Mouse (Mus musculus) neural tube, embryonic 15.5 days (tissue): ENCODE results near the gene Smtn. TPM values are rescaled to one million over a fixed set of nuclear protein-coding genes. Genes with fewer than 3 reads are reported as not detected.

ENCODE experiments used
- ATAC-seq: fragments of 200-750 bp; cut with Nextera tagmentation; 2 replicates; pipeline ENCODE4 v1.8.0; 2017; ENCODE audit warnings: mild to moderate bottlenecking, moderate TSS enrichment, moderate library complexity; ENCODE audit not compliant: low FRiP score
- H3K27ac ChIP-seq: fragments of 300-500 bp; sonication (generic); replicated peaks from 2 replicates; pipeline ENCODE4 v1.5.1; 2015; ENCODE audit warnings: mild to moderate bottlenecking, inconsistent platforms
- H3K27me3 ChIP-seq: fragments of 300-500 bp; sonication (generic); replicated peaks from 2 replicates; pipeline ENCODE4 v1.6.1; 2015; ENCODE audit warnings: inconsistent platforms
- H3K36me3 ChIP-seq: fragments of 300-500 bp; sonication (generic); 2 replicates; pipeline ENCODE4 v1.6.1; 2015; ENCODE audit warnings: inconsistent platforms
- H3K4me1 ChIP-seq: fragments of 300-500 bp; sonication (generic); 2 replicates; pipeline ENCODE4 v1.6.1; 2015; ENCODE audit warnings: inconsistent platforms
- H3K4me2 ChIP-seq: fragments of 300-500 bp; sonication (generic); 2 replicates; pipeline ENCODE4 v1.6.1; 2015; ENCODE audit warnings: inconsistent platforms, mild to moderate bottlenecking, moderate library complexity
- H3K4me3 ChIP-seq: fragments of 300-500 bp; sonication (generic); replicated peaks from 2 replicates; pipeline ENCODE4 v1.5.1; 2015; ENCODE audit warnings: mild to moderate bottlenecking, inconsistent platforms
- H3K9ac ChIP-seq: fragments of 300-500 bp; sonication (generic); replicated peaks from 2 replicates; pipeline ENCODE4 v1.6.1; 2015; ENCODE audit warnings: mild to moderate bottlenecking, inconsistent platforms
- H3K9me3 ChIP-seq: fragments of 300-500 bp; sonication (generic); replicated peaks from 2 replicates; pipeline ENCODE4 v1.6.1; 2016; ENCODE audit warnings: inconsistent platforms
- WGBS: fragments of 180-500 bp; shearing (Covaris S2); methylation state at CpG from one replicate; pipeline ENCODE4 v1.1.7; 2015; ENCODE audit warnings: mixed read lengths; 5-methylcytosine and 5-hydroxymethylcytosine counted together
- polyA plus RNA-seq: library from polyadenylated mRNA; unstranded; fragments of >200 nt; fragmentation: Nextera tagmentation; extraction: Ambion mirVana; gene quantifications from 2 replicates; pipeline ENCODE4 v1.2.1, GENCODE M21; 2015

The Smtn gene
- polyA plus RNA-seq, 1 experiment from 2014 or later, result 18.5 TPM

DNA sequence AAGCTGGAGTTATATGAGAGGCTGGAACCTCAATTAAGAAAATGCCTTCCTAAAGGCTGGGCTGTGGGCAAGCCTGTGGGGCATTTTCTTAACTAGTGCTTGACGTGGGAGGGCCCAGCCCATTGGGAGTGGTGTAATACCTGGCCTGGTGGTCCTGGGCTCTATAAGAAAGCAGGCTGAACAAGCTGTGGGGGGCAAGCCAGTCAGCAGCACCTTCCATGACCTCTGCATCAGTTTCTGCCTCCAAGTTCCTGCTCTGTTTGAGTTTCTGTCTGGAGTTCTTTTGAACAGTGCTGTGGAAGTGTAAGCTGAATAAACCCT is 5.8 kb upstream of the Smtn start:
- Histone ChIP-seq H3K4me1 (peaks cover 4% of the 10 kb centered on the region), H3K36me3 (no peaks in the 10 kb centered on the region), H3K4me3 (no peak overlapping the region), H3K9me3 (no peaks in the 10 kb centered on the region), H3K4me2 (no peak overlapping the region), H3K9ac (no peak overlapping the region), H3K27ac (no peak overlapping the region), H3K27me3 (no peaks in the 10 kb centered on the region)
- WGBS, result 31% methylated on average over 1 of the region's 1 CpGs
- ATAC-seq, result no peak

GRCm38 (mm10) chr11:3545531-3546241 is 5.3 kb upstream of the Smtn start:
- 21% methylated on average over 9 of the region's 9 CpGs for WGBS

DNA sequence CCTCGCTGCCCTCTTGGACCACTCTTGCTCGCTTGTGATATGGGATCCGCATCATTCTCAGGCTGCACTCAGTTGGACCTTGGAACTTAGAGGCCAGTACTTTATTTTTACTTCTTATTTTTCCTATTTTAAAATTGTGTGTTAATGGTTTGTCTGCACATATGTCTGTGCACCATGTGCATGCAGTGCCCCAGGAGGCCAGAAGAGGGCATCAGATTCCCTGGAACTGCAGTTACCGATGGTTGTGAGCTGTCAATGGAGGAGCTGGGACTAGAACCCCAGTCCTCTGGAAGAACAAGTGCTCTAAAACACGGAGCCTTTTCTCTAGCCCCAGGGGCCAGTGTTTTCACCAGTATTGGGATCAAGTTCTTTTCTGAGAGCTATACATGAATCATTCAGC is 4.0 kb upstream of the Smtn start:
- no peaks in the 10 kb centered on the region for H3K27me3 ChIP-seq
- no peak overlapping the region for H3K27ac ChIP-seq
- no peaks in the 10 kb centered on the region for H3K36me3 ChIP-seq
- H3K9ac ChIP-seq, result no peak overlapping the region
- H3K9me3 ChIP-seq, result no peaks in the 10 kb centered on the region
- H3K4me3 ChIP-seq, result no peak overlapping the region
- H3K4me2 ChIP-seq, result no peak overlapping the region
- 95% methylated on average over 5 of the region's 5 CpGs for WGBS
- no peak for ATAC-seq
- H3K4me1 ChIP-seq, result peaks cover 6% of the 10 kb centered on the region

More at GRCm38 (mm10) chr11:3545531-3546241, 5.3 kb upstream of the Smtn start:
- H3K27me3 ChIP-seq, result no peaks in the 10 kb centered on the region
- H3K9ac ChIP-seq, result no peak overlapping the region
- H3K4me2 ChIP-seq, result no peak overlapping the region
- H3K9me3 ChIP-seq, result no peaks in the 10 kb centered on the region
- no peak overlapping the region for H3K27ac ChIP-seq
- ATAC-seq, result no peak
- H3K4me3 ChIP-seq, result no peak overlapping the region
- H3K36me3 ChIP-seq, result no peaks in the 10 kb centered on the region
- H3K4me1 ChIP-seq, result peaks cover 4% of the 10 kb centered on the region

GRCm38 (mm10) chr11:3543001-3543400 is 2.6 kb upstream of the Smtn start:
- Histone ChIP-seq H3K4me3 (no peak overlapping the region), H3K36me3 (no peaks in the 10 kb centered on the region), H3K27ac (no peak overlapping the region), H3K27me3 (no peaks in the 10 kb centered on the region), H3K4me1 (peaks cover 8% of the 10 kb centered on the region), H3K4me2 (no peak overlapping the region), H3K9me3 (no peaks in the 10 kb centered on the region), H3K9ac (no peak overlapping the region)
- WGBS, result 50% methylated on average over 5 of the region's 5 CpGs
- no peak for ATAC-seq

DNA sequence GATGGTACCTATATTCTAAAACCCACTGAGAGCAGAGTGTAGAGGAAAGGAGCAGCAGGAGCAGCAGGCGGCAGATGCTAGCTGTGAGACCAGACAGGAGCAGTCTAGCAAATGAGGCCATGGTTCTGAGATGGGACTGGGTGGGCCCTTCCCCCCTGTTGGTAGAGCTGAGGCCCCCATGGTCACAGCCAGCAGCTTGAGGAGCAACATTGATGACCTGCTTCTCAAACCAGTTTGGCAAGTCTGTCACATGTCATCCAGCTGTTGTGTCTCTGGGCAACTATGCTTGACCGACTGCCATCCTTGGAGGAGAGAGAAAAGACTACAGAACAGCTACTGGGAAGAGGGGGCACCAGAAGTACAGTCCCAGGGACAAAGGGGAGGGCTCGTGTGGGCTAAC is 1.5 kb upstream of the Smtn start:
- Histone ChIP-seq H3K36me3 (no peaks in the 10 kb centered on the region), H3K4me2 (no peak overlapping the region), H3K9ac (no peak overlapping the region), H3K27me3 (no peaks in the 10 kb centered on the region), H3K9me3 (no peaks in the 10 kb centered on the region), H3K27ac (no peak overlapping the region), H3K4me3 (no peak overlapping the region), H3K4me1 (peaks cover 6% of the 10 kb centered on the region; the same call in 1 of the 2 replicates)
- WGBS, result 81% methylated on average over 3 of the region's 3 CpGs
- ATAC-seq, result no peak

- Histone ChIP-seq H3K36me3 (no peaks in the 10 kb centered on the region), H3K4me3 (peak overlapping the region; percentile 48), H3K27me3 (no peaks in the 10 kb centered on the region), H3K4me1 (peaks cover 22% of the 10 kb centered on the region), H3K27ac (no peak overlapping the region), H3K9ac (no peak overlapping the region), H3K4me2 (peak overlapping the region; percentile 98), H3K9me3 (no peaks in the 10 kb centered on the region)
- WGBS, result 84% methylated on average over 4 of the region's 4 CpGs
- ATAC-seq, result no peak
Observed at GRCm38 (mm10) chr11:3539826-3540196, 601 bp downstream of the Smtn start.

DNA sequence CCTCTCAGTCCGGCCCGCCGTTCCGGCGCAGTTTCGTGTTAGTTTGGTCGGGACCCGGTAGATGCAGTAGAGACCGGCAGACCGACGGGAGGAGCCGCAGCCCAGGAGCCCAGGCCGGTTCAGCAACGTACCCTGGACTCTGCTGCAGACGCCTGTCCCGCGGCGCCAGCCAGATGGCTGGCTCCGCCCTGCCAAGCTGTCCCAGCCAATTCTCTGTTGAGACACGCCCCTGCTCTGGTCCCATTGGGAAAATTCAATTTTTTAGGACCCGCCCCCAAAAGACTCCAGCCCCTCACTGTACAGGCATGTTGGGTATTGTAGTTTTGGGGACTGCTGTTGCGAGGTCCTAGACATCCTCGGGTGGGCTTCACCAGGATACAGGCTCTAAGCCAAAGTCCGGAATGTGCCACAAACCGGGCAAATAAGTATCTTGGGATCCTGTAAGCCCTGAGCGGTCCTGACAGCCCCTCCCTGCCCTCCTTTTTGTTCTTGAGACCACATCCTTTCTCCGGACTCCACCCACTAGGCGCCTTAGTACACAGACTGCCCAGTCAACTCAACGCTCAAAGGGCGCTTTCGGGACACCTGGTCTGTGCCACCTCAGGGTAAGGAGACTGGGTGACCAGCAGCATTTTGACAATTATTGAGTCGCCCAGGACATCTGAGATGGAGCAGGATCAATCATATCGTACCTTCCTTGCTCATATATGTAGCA is 1.1 kb downstream of the Smtn start:
- Histone ChIP-seq H3K36me3 (no peaks in the 10 kb centered on the region), H3K27me3 (no peaks in the 10 kb centered on the region), H3K27ac (no peak overlapping the region; the same call in 1 of the 2 replicates), H3K4me3 (peak overlapping the region; percentile 48), H3K9ac (peak overlapping the region; percentile 51), H3K4me2 (peak overlapping the region; percentile 98), H3K9me3 (no peaks in the 10 kb centered on the region), H3K4me1 (peaks cover 22% of the 10 kb centered on the region)
- 5% methylated on average over 33 of the region's 33 CpGs for WGBS
- peak; percentile 92 for ATAC-seq

DNA sequence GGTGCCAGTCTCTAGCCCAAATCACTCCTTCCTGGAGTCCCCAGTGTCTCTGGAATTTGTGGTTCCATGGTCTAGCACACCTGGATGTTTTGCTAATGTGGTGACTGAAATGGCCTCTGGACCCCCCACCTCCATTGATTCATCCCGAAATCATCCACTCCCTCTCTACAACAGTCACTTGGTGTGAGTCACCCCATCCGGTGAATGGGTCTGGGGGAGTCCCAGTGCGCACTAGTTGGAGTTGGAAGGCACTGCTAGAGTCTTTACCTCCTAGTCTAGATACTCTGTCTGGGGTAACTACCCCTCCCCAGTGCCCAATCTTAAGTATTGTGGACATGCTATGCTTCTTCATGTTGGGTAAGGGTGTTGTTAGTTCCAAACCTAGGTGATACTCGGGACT is 2.1 kb downstream of the Smtn start:
- H3K27ac ChIP-seq, result no peak overlapping the region
- H3K4me1 ChIP-seq, result peaks cover 22% of the 10 kb centered on the region
- peak overlapping the region; percentile 48 for H3K4me3 ChIP-seq
- H3K27me3 ChIP-seq, result no peaks in the 10 kb centered on the region
- peak overlapping the region; percentile 98 for H3K4me2 ChIP-seq
- peak overlapping the region; percentile 51 for H3K9ac ChIP-seq
- 62% methylated on average over 4 of the region's 4 CpGs for WGBS
- H3K36me3 ChIP-seq, result no peaks in the 10 kb centered on the region
- H3K9me3 ChIP-seq, result no peaks in the 10 kb centered on the region
- ATAC-seq, result no peak

DNA sequence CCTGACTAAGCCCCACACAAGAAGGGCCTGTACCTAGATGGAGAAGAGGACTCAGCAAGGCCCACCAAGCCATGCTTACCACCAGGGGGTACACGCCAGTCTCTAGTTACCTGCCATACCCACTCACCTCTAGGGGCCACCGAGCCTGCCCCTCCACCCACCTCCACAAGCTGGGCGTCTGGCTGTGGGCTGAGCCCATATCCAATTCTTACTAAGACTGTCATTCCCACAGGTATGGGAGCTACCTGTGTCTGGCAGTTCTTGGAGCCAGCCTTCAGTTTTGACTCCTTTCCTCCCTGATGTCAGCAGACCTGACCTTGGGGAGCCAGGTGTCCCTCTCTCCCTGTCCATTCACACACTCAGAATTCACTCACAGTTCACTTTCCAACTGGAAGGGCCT is 2.7 kb downstream of the Smtn start:
- peaks cover 22% of the 10 kb centered on the region for H3K4me1 ChIP-seq
- ATAC-seq, result no peak
- no peaks in the 10 kb centered on the region for H3K36me3 ChIP-seq
- H3K27me3 ChIP-seq, result no peaks in the 10 kb centered on the region
- peak overlapping the region; percentile 48; the same call in 1 of the 2 replicates for H3K4me3 ChIP-seq
- no peak overlapping the region for H3K9ac ChIP-seq
- H3K4me2 ChIP-seq, result peak overlapping the region; percentile 98
- 87% methylated on average over 3 of the region's 3 CpGs for WGBS
- no peaks in the 10 kb centered on the region for H3K9me3 ChIP-seq
- no peak overlapping the region for H3K27ac ChIP-seq

- Histone ChIP-seq H3K4me1 (peaks cover 22% of the 10 kb centered on the region), H3K27ac (no peak overlapping the region), H3K27me3 (no peaks in the 10 kb centered on the region), H3K4me2 (peak overlapping the region; percentile 98), H3K4me3 (no peak overlapping the region; the same call in 1 of the 2 replicates), H3K36me3 (no peaks in the 10 kb centered on the region), H3K9ac (no peak overlapping the region), H3K9me3 (no peaks in the 10 kb centered on the region)
- WGBS, result 94% methylated on average over 5 of the region's 5 CpGs
- ATAC-seq, result no peak
Observed at GRCm38 (mm10) chr11:3536745-3537333, 3.6 kb downstream of the Smtn start.

- H3K4me1 ChIP-seq, result peaks cover 22% of the 10 kb centered on the region
- no peaks in the 10 kb centered on the region for H3K36me3 ChIP-seq
- no peaks in the 10 kb centered on the region for H3K9me3 ChIP-seq
- no peak; the same call in 1 of the 2 replicates for ATAC-seq
- no peaks in the 10 kb centered on the region for H3K27me3 ChIP-seq
- H3K4me2 ChIP-seq, result peak overlapping the region; percentile 98
- WGBS, result 45% methylated on average over 5 of the region's 5 CpGs
- H3K9ac ChIP-seq, result peak overlapping the region; percentile 66
- peak overlapping the region; percentile 86 for H3K27ac ChIP-seq
- peak overlapping the region; percentile 57 for H3K4me3 ChIP-seq
Observed at GRCm38 (mm10) chr11:3536082-3536481, 4.3 kb downstream of the Smtn start.
